Mouse (Mus musculus): ENCODE measurements around the gene Epb41l3. TPM values are rescaled to one million over a fixed set of nuclear protein-coding genes. Genes with fewer than 3 reads are reported as not detected.

Epb41l3 gene
- total RNA-seq, 2 experiments from 2014 or later = 55.1 to 58.5 TPM

GRCm38 (mm10) chr17:69237172-69237571 is 161.7 kb downstream of the Epb41l3 start:
- DNase-seq = no peak

- DNase-seq = no peak
These were observed 163.4 kb downstream of the Epb41l3 start for GRCm38 (mm10) chr17:69238810-69239373.

- no peak for DNase-seq
These were observed 163.9 kb downstream of the Epb41l3 start for GRCm38 (mm10) chr17:69239423-69239822.

GRCm38 (mm10) chr17:69255834-69256233 is 180.4 kb downstream of the Epb41l3 start:
- DNase-seq = no peak

- peak; percentile 55 for DNase-seq
These were observed 181.0 kb downstream of the Epb41l3 start for GRCm38 (mm10) chr17:69256441-69256840.

GRCm38 (mm10) chr17:69263810-69264565 is 188.5 kb downstream of the Epb41l3 start:
- DNase-seq = no peak

GRCm38 (mm10) chr17:69265171-69265570 is 189.7 kb downstream of the Epb41l3 start:
- DNase-seq = no peak

GRCm38 (mm10) chr17:69265759-69266463 is 190.4 kb downstream of the Epb41l3 start:
- no peak for DNase-seq

- peak; percentile 16 for DNase-seq
These were observed 191.5 kb downstream of the Epb41l3 start for GRCm38 (mm10) chr17:69266936-69267335.

- DNase-seq = peak; percentile 64
These were observed 192.0 kb downstream of the Epb41l3 start for GRCm38 (mm10) chr17:69267526-69267925.

GRCm38 (mm10) chr17:69277362-69277761 is 201.9 kb downstream of the Epb41l3 start:
- DNase-seq = no peak

- DNase-seq = no peak
These were observed 209.0 kb downstream of the Epb41l3 start for GRCm38 (mm10) chr17:69284511-69284910.

GRCm38 (mm10) chr17:69288130-69288529 is 212.6 kb downstream of the Epb41l3 start:
- no peak for DNase-seq

- DNase-seq = no peak
These were observed 214.8 kb downstream of the Epb41l3 start for GRCm38 (mm10) chr17:69290272-69290671.

GRCm38 (mm10) chr17:69301552-69301951 is 226.1 kb downstream of the Epb41l3 start:
- no peak for DNase-seq

GRCm38 (mm10) chr17:69303579-69304274 is 228.2 kb downstream of the Epb41l3 start:
- no peak for DNase-seq

- DNase-seq = no peak
These were observed 232.2 kb downstream of the Epb41l3 start for GRCm38 (mm10) chr17:69307636-69308035.

- DNase-seq = no peak
These were observed 234.4 kb downstream of the Epb41l3 start for GRCm38 (mm10) chr17:69309872-69310271.

GRCm38 (mm10) chr17:69320496-69320895 is 245.0 kb downstream of the Epb41l3 start:
- DNase-seq = no peak

- DNase-seq = no peak
These were observed 247.2 kb downstream of the Epb41l3 start for GRCm38 (mm10) chr17:69322721-69323120.
